Mouse (Mus musculus): ENCODE measurements around the gene Gdpd5. TPM values are rescaled to one million over a fixed set of nuclear protein-coding genes. Genes with fewer than 3 reads are reported as not detected.

The Gdpd5 gene
- polyA plus RNA-seq, 1 experiment from 2014 or later, result 59.8 TPM

- WGBS, result 2% methylated on average over 24 of the region's 24 CpGs
- Histone ChIP-seq H3K36me3 (0 out of 2 replicates have a peak, but pooled peaks cover under 1% of the 10 kb centered on the region), H3K27ac (replicated peaks) (peak overlapping the region; percentile 98), H3K4me2 (peak overlapping the region; percentile 91), H3K9me3 (no peaks in the 10 kb centered on the region), H3K27me3 (no peaks in the 10 kb centered on the region), H3K4me3 (peak overlapping the region; percentile 92), H3K4me1 (replicated peaks) (peaks cover 61% of the 10 kb centered on the region), H3K9ac (peak overlapping the region; percentile 85)
- peak; percentile 66 for ATAC-seq (ENCODE audit: low read depth)
Measured at GRCm38 (mm10) chr7:99380491-99381213, 562 bp upstream of the Gdpd5 start.

DNA sequence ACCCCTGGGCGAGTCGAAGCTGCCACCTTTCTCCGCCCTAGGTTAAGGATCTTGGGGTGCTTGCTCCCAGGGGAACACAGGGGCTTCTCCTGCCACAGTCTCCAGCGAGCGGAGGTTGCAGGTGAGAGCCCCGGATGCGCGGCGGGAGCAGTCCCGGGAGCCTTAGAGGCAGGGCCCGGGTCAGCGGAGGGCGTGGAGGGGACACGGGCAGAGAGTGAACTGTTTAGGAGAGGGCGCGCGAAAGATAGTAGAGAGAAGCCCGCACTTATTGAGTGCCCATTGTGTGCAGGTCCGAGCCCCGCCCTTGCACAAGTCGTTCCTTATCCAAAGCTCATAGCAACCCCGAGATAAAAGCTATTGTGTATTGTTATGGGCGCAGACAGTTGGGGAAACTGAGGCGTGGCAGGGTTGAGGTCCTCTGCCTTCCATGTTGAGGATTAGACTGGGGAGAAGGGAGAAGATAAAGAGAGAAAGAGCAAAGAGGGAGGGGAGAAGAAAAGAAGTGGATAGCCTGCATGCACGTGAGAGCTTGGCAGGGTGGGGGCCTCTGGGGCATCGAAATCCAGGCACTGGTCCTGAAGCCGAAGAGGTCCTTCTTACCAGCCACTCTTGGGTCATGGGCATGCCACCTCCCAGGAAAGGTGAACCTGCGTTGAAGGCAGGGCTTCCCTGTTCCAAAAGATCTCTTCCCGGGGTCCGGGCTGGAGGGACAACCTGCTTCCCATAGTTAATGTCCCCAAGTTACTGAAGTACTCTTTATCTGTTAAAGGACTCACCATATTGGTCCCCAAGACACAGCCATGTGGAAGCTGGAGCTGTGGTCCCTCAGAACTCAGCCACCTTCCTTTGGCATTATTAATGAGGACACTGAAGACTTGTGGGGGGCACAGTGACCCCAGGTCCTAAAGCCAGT is 1.1 kb downstream of the Gdpd5 start:
- Histone ChIP-seq H3K4me3 (peak overlapping the region; percentile 92), H3K4me1 (replicated peaks) (peaks cover 74% of the 10 kb centered on the region), H3K27me3 (no peaks in the 10 kb centered on the region), H3K9ac (peak overlapping the region; percentile 93), H3K36me3 (peaks cover 9% of the 10 kb centered on the region), H3K4me2 (peak overlapping the region; percentile 91), H3K27ac (replicated peaks) (peak overlapping the region; percentile 98), H3K9me3 (no peaks in the 10 kb centered on the region)
- 8% methylated on average over 30 of the region's 30 CpGs for WGBS
- peak; percentile 1; the same call in 1 of the 2 replicates for ATAC-seq (ENCODE audit: low read depth)

- Histone ChIP-seq H3K4me2 (peak overlapping the region; percentile 91), H3K9me3 (no peaks in the 10 kb centered on the region), H3K36me3 (peaks cover 18% of the 10 kb centered on the region), H3K27ac (replicated peaks) (peak overlapping the region; percentile 98), H3K4me3 (peak overlapping the region; percentile 92), H3K9ac (peak overlapping the region; percentile 93), H3K27me3 (no peaks in the 10 kb centered on the region), H3K4me1 (replicated peaks) (peaks cover 80% of the 10 kb centered on the region)
- ATAC-seq (ENCODE audit: low read depth), result no peak
- WGBS, result 46% methylated on average over 5 of the region's 5 CpGs
Measured at GRCm38 (mm10) chr7:99383246-99383645, 2.0 kb downstream of the Gdpd5 start.

GRCm38 (mm10) chr7:99384101-99384611 is 2.9 kb downstream of the Gdpd5 start:
- Histone ChIP-seq H3K27ac (replicated peaks) (peak overlapping the region; percentile 98), H3K36me3 (peaks cover 27% of the 10 kb centered on the region), H3K9me3 (no peaks in the 10 kb centered on the region), H3K4me3 (peak overlapping the region; percentile 92), H3K9ac (peak overlapping the region; percentile 93), H3K4me2 (peak overlapping the region; percentile 91), H3K27me3 (no peaks in the 10 kb centered on the region), H3K4me1 (replicated peaks) (peaks cover 82% of the 10 kb centered on the region)
- no peak for ATAC-seq (ENCODE audit: low read depth)
- 14% methylated on average over 4 of the region's 4 CpGs for WGBS

GRCm38 (mm10) chr7:99386030-99386429 is 4.8 kb downstream of the Gdpd5 start:
- 36% methylated on average over 5 of the region's 5 CpGs for WGBS
- Histone ChIP-seq H3K4me2 (peak overlapping the region; percentile 91), H3K27me3 (no peaks in the 10 kb centered on the region), H3K9me3 (no peaks in the 10 kb centered on the region), H3K9ac (peak overlapping the region; percentile 93), H3K4me1 (replicated peaks) (peaks cover 85% of the 10 kb centered on the region), H3K36me3 (peaks cover 43% of the 10 kb centered on the region), H3K4me3 (no peak overlapping the region), H3K27ac (replicated peaks) (0 out of 2 replicates have a peak overlapping the region, but pooled peaks have one; percentile 23)
- ATAC-seq (ENCODE audit: low read depth), result no peak

- ATAC-seq (ENCODE audit: low read depth), result no peak
- peaks cover 84% of the 10 kb centered on the region for H3K4me1 ChIP-seq (replicated peaks)
- peaks cover 51% of the 10 kb centered on the region for H3K36me3 ChIP-seq
- H3K9ac ChIP-seq, result no peak overlapping the region
- 90% methylated on average over 4 of the region's 4 CpGs for WGBS
- H3K9me3 ChIP-seq, result no peaks in the 10 kb centered on the region
- no peak overlapping the region for H3K4me2 ChIP-seq
- H3K27me3 ChIP-seq, result no peaks in the 10 kb centered on the region
- no peak overlapping the region for H3K4me3 ChIP-seq
- H3K27ac ChIP-seq (replicated peaks), result no peak overlapping the region
Measured at GRCm38 (mm10) chr7:99386811-99387210, 5.6 kb downstream of the Gdpd5 start.

GRCm38 (mm10) chr7:99387356-99387755 is 6.1 kb downstream of the Gdpd5 start:
- no peaks in the 10 kb centered on the region for H3K9me3 ChIP-seq
- 90% methylated on average over 5 of the region's 5 CpGs for WGBS
- ATAC-seq (ENCODE audit: low read depth), result no peak
- H3K9ac ChIP-seq, result no peak overlapping the region
- H3K4me1 ChIP-seq (replicated peaks), result peaks cover 79% of the 10 kb centered on the region
- H3K4me2 ChIP-seq, result no peak overlapping the region
- no peak overlapping the region for H3K27ac ChIP-seq (replicated peaks)
- H3K27me3 ChIP-seq, result no peaks in the 10 kb centered on the region
- peaks cover 57% of the 10 kb centered on the region for H3K36me3 ChIP-seq
- no peak overlapping the region for H3K4me3 ChIP-seq

DNA sequence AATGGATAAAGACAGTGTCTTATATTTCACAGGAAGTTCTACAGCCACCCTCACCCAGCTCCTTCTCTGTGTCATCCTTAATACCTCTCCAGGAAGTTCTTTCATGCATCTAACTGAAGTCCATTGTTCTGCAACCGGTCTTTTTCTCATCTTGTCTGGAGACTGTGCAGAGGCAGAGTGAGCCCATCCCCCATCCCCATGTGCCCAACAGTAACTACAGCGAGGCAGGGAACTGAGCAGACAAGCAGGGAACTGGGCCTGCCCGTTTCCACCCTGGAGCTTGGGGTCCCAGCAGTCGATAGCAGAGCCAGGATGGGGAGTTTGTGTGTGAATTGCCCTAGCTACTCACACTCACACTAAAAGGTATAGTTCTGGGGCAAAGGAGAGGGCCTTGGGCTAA is 9.3 kb downstream of the Gdpd5 start:
- peaks cover 62% of the 10 kb centered on the region for H3K4me1 ChIP-seq (replicated peaks)
- H3K27me3 ChIP-seq, result no peaks in the 10 kb centered on the region
- no peak overlapping the region for H3K4me2 ChIP-seq
- H3K27ac ChIP-seq (replicated peaks), result no peak overlapping the region
- peaks cover 72% of the 10 kb centered on the region for H3K36me3 ChIP-seq
- ATAC-seq (ENCODE audit: low read depth), result no peak
- H3K9ac ChIP-seq, result no peak overlapping the region
- no peak overlapping the region for H3K4me3 ChIP-seq
- H3K9me3 ChIP-seq, result no peaks in the 10 kb centered on the region
- 19% methylated on average over 4 of the region's 4 CpGs for WGBS

GRCm38 (mm10) chr7:99392696-99393095 is 11.5 kb downstream of the Gdpd5 start:
- peaks cover 67% of the 10 kb centered on the region for H3K36me3 ChIP-seq
- H3K4me1 ChIP-seq (replicated peaks), result peaks cover 63% of the 10 kb centered on the region
- WGBS, result 80% methylated on average over 2 of the region's 2 CpGs
- no peaks in the 10 kb centered on the region for H3K27me3 ChIP-seq
- no peak overlapping the region for H3K27ac ChIP-seq (replicated peaks)
- no peak overlapping the region for H3K4me2 ChIP-seq
- H3K4me3 ChIP-seq, result no peak overlapping the region
- 0 out of 2 replicates have a peak overlapping the region, but pooled peaks have one; percentile 8 for H3K9ac ChIP-seq
- no peak for ATAC-seq (ENCODE audit: low read depth)
- no peaks in the 10 kb centered on the region for H3K9me3 ChIP-seq

DNA sequence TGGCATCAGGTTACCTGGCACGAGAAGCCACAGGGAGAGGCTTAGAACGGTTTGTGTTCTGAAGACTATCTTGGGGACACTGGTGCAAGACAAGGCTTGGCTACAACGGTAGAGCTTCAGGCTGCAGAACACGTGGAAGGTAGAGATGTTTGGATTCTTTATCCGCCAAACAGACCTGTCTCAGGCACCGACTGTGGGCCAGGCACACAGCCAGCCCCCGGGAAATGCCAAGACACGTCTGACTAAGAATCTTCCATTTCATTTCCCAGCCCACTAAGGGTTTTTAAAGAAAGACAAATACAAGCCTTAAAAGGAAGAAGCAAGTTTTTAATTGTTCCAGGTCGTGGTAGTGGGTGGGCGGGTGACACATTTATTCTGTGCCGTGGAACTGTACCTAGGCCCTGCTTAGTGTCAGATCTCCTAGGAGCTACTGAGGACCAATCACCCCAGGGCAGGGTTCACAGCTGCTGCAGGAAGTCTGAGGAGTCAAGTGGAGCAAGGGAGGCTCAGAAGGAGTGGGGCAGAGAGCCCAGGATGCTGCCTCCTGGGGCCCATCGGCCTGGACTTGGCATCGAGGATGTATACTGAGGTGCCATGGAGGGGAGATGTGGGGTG is 12.6 kb downstream of the Gdpd5 start:
- peaks cover 62% of the 10 kb centered on the region for H3K36me3 ChIP-seq
- no peak overlapping the region for H3K9ac ChIP-seq
- no peak overlapping the region for H3K4me2 ChIP-seq
- no peak overlapping the region for H3K4me3 ChIP-seq
- no peak for ATAC-seq (ENCODE audit: low read depth)
- peaks cover 55% of the 10 kb centered on the region for H3K4me1 ChIP-seq (replicated peaks)
- no peaks in the 10 kb centered on the region for H3K9me3 ChIP-seq
- no peak overlapping the region for H3K27ac ChIP-seq (replicated peaks)
- H3K27me3 ChIP-seq, result no peaks in the 10 kb centered on the region
- WGBS, result 86% methylated on average over 13 of the region's 13 CpGs

- Histone ChIP-seq H3K4me2 (no peak overlapping the region), H3K4me3 (no peak overlapping the region), H3K4me1 (replicated peaks) (peaks cover 40% of the 10 kb centered on the region), H3K27me3 (no peaks in the 10 kb centered on the region), H3K9ac (0 out of 2 replicates have a peak overlapping the region, but pooled peaks have one; percentile 22), H3K9me3 (no peaks in the 10 kb centered on the region), H3K27ac (replicated peaks) (no peak overlapping the region), H3K36me3 (peaks cover 60% of the 10 kb centered on the region)
- no peak for ATAC-seq (ENCODE audit: low read depth)
- WGBS, result 68% methylated on average over 4 of the region's 4 CpGs
Measured at GRCm38 (mm10) chr7:99395385-99395784, 14.2 kb downstream of the Gdpd5 start.
